Mouse (Mus musculus) CH12.LX (cell line): Measurements from ENCODE around the gene Tmem262.

ENCODE experiments used
- CHD2 ChIP-seq: IDR thresholded peaks from 2 replicates; pipeline ENCODE4 v1.6.1; 2011; ENCODE audit warnings: low read length, improper control_type of control experiment
- EP300 ChIP-seq: IDR thresholded peaks from 2 replicates; pipeline ENCODE4 v1.6.1; 2011; ENCODE audit warnings: low read length, improper control_type of control experiment
- POLR2A ChIP-seq: IDR thresholded peaks from 2 replicates; pipeline ENCODE4 v1.6.1; 2011; ENCODE audit warnings: low read depth, mild to moderate bottlenecking, improper control_type of control experiment, low read length
- POLR2AphosphoS2 ChIP-seq: IDR thresholded peaks from 2 replicates; pipeline ENCODE4 v1.6.1; 2011; ENCODE audit warnings: low read depth, low read length, improper control_type of control experiment
- RAD21 ChIP-seq: IDR thresholded peaks from 2 replicates; pipeline ENCODE4 v1.6.1; 2011; ENCODE audit warnings: low read depth, mild to moderate bottlenecking, low read length, improper control_type of control experiment, moderate library complexity

- TF ChIP-seq POLR2A (no peak), EP300 (no peak), RAD21 (peak; percentile 21), POLR2AphosphoS2 (no peak), CHD2 (no peak)
These were observed 39.8 kb upstream of the Tmem262 start for GRCm38 (mm10) chr19:6040002-6040401.
